Mouse (Mus musculus) cerebellum, postnatal 25 days (tissue): ENCODE measurements at regions not wholly inside any gene's neighbourhood (a gene's known extent, or its start where the extent isn't known, plus 50 kb on each side); places are given as distances from the start of the nearest gene placed in this dataset.

Experiments used
- DNase-seq, 2 experiments: peaks; one replicate each; pipeline ENCODE4 v3.0.0; 2021; ENCODE audit warnings: mixed read lengths in 2 of 2

DNA sequence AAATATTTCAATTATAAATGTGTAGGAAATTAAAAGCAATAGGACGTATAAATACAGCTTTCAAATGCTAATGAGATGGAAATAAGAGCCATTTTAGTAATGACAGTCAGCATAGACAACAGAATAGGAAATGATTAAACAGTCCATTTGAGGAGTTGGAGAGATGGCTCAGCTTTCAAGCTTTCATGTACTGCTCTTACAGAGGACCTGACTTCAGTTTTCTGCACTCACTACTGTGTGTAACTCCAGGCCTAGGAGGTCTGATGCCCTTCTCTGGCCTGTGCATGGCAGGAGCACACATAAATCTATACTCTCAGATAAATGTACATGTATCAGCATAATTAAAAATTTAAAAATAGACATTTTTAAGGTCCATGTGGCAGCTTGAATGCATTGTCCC is 643.1 kb downstream of the Fgf12 start:
- no peak for DNase-seq
